Mouse (Mus musculus) kidney, embryonic 14.5 days (tissue): ENCODE measurements around the gene Gal. TPM values are rescaled to one million over a fixed set of nuclear protein-coding genes. Genes with fewer than 3 reads are reported as not detected.

ENCODE experiments used
- polyA plus RNA-seq: library from polyadenylated mRNA; unstranded; fragments of >200 nt; fragmentation: Nextera tagmentation; extraction: Ambion mirVana; gene quantifications from 2 replicates; pipeline ENCODE4 v1.2.1, GENCODE M21; 2014

Gal gene
- polyA plus RNA-seq, 1 experiment from 2014 or later = not detected

Other genes starting within 250 kb of the Gal start
- 153 and 174 TPM in 2 replicates for gene Mrpl21, start 131.6 kb downstream of the Gal start, polyA plus RNA-seq
- gene Ighmbp2, start 131.5 kb downstream of the Gal start, polyA plus RNA-seq = 5.4 and 8.8 TPM in 2 replicates
- gene Cpt1a, start 92.2 kb downstream of the Gal start, polyA plus RNA-seq = 10.0 and 23.8 TPM in 2 replicates
- 0.51 and 0.53 TPM in 2 replicates for gene Tesmin, start 25.7 kb downstream of the Gal start, polyA plus RNA-seq
- 44.8 and 81.1 TPM in 2 replicates for gene Ppp6r3, start 161.2 kb upstream of the Gal start, polyA plus RNA-seq